Mouse (Mus musculus): ENCODE data around the gene Gmppb. TPM values are rescaled to one million over a fixed set of nuclear protein-coding genes. Genes with fewer than 3 reads are reported as not detected.
"Not testable (repeated sequence)": the region's sequence is repeated elsewhere in the genome, so short reads cannot be mapped to it uniquely, and the experiment has no call there.

The Gmppb gene
- total RNA-seq (2021), result 10 to 100 TPM; 16.2 to 18.4 TPM
- long read RNA-seq, experiment 1, transcript Gmppb-202 (9 exons, 2,702 nt), result major isoform, 17 of 27 reads
- long read RNA-seq, experiment 1, partial matches to known transcripts, result 2 of 27 reads
- long read RNA-seq, experiment 1, other reads (novel, unspliced or antisense), result 4 of 27 reads
- long read RNA-seq, experiment 2, transcript Gmppb-202 (9 exons, 2,702 nt), result major isoform, 38 of 50 reads
- long read RNA-seq, experiment 2, transcript Gmppb-201 (10 exons, 1,429 nt), result minor isoform, 5 of 50 reads
- long read RNA-seq, experiment 2, partial matches to known transcripts, result 2 of 50 reads
- long read RNA-seq, experiment 2, other reads (novel, unspliced or antisense), result 5 of 50 reads

DNA sequence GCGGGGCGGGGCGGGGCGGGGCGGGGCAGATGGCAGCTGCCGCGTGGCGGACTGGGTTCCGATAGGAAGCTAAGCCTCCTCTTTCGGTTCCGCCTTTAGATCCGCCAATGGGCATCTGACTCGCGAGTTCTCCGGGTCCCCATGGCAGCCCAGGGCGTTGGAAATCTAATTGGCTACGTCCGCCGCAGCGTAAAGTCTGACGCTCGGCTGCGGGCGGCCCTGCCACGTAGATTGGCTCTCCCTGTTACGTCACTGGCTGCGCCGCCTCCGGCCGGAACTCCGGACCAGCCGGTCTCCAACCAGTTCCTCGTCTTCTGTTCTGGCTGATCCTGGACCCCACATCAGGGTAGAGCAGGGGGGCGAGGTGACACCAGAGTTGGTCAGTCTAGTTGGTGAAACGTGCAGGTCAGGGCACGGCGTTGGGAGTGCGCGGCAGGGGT is at the start of gene Gmppb:
Gene Gmppb (plus strand): TSS at position 227 of the 440 bp plus-strand sequence.
- DNase-seq (ENCODE audit: low spot score in 2 of 2), result peak; percentile 83 to 92

DNA sequence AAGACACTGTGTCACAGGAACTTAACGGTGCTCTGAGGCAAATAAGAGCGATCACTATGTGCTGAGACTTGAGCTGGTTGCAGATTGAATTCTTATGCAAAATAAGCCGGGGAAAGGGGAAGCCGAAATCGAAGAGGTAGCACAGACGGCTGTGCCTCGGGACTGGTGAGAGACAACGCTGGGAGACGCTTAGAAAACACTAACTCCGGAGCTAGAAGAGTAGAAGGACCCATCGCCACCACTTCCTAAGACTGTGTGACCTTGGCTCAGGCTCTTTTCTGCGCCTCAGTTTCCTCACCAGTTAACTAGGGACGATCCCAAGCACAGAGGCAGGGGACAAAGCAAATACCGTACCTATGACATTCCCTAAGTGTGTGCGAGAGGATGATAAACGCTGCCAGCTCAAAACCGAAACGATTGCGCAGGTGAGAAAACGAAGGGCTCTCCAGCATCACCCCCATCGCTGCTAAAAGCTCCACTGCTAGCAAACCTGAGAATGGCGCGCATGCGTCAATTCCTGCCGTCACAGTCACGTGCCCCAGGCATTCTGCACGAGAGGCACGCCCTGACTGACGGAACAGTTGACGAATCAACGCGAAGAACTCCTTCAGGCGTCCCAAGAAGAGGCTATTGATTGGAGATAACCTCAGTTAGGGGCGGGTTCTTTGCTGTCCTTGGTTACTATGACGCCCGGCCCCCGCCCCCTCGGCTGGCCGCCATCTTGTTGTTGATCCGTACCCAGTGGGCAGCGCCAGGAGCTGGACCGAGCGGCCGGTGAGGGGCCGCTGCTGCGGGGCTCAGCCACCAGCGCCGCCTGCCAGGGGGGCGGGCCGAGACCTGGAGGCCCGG is 46.9 kb upstream of the Gmppb start, which contains the start of gene Ip6k1:
Gene Ip6k1 (plus strand): TSS at position 580 of the 849 bp plus-strand sequence.
- DNase-seq (ENCODE audit: low spot score in 2 of 2), result peak; percentile 98 to 99

DNA sequence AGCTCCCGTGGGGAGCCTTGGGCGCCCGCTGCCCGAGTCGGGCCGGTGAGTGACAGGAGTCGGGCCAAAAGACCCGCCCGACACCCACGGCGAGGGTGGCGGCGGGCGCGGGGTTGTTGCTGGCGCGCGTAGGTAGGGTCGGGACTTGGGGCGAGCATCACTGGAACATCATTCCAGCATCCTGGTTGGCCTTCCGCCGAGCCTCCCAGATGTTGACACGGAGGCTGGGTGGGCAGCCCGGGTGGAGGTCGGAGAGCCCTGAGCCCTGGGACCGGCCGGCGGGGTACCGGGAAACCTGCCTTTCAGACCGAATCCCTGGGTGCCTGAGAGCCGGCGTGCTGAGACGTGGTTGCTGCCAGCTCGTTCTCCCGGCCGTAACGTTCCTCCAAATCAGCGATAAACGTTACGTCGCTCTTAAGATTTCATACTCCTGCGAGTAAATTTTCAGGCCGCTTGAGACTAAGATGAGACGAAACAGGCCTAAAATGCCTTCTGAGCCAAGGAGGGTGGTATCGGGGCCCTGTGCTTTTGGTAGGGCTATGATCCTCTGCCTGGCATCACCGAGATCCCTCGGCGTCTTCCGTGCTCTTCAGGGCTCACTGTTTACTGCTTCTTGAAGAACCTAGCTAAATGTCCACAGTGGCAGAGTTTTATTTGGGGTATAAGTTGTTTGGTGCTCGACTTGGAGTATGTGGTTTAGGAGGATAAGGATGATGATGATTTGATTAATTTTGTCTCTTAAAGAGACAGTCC is 46.1 kb upstream of the Gmppb start:
- no peak for DNase-seq (ENCODE audit: low spot score in 2 of 2)

DNA sequence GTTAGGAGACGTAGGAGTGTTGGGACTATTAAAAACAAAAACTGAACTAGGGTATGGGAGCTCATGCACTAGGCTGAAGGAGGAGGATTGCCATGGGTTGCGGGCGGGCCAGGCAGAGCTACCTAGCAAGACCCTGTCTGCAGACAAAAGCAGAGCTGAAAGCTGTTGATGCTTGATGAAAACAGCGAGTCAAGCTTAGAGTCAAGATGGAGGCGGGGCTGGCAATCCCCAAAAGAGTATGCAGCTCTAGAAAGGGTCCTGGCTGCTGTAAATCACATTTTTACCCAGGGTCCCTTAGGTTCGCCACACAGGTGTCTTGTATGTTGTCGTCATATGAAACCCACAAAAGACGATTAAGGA is 45.5 kb upstream of the Gmppb start:
- DNase-seq (ENCODE audit: low spot score in 2 of 2), result no peak

DNA sequence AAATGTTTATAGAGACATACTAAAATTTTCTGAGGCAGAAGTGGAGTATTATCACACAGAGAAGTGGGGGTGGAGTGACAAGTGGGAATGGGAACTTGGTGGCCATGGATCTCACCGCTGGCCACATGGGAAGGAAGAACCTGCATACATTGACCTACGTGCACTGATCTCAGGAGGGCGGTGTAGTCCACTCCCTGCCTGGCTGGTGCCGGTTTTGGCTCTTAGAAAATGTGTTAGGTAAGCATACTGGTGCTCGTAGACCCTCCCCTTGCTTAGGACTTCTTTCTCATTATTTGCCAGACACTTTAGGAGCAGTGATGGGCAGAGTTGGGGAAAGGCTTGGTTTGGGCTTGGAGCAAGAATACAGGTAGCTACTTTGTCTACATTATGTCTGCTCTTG is 41.0 kb upstream of the Gmppb start:
- no peak for DNase-seq (ENCODE audit: low spot score in 2 of 2)

DNA sequence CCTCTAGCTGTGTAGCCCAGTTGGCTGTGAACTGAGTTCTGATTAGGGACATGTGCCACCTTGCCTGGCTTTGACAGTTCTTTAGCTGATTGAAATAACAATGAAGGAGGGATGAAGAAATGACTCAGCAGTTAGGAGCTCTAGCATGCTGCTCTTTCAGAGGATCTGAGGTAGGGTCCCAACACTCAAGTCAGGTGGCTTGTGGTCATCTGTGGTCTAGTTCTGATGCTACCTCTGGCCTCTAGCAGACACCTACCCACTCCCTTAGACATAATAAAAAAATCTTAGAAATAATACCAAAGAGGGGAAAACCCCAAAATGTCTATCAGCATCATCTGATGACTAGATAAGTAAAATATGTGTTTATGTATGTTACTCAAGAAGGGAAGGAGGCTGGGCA is 38.7 kb upstream of the Gmppb start:
- DNase-seq (ENCODE audit: low spot score in 2 of 2), result no peak

DNA sequence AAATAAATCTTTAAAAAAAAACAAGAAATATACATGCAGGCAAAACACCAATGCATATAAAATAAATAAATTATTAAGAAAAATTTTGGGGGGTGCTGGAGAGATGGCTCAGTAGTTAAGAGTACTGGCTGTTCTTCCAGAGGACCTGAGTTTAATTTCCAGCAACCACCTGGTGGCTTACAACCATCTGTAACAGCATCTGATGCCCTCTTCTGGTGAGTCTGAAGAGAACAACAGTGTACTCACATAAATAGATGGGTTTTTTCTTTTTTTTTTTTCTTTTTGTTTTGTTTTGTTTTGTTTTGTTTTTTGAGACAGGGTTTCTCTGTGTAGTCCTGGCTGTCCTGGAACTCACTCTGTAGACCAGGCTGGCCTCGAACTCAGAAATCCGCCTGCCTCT is 35.5 kb upstream of the Gmppb start:
- not testable (repeated sequence) for DNase-seq (ENCODE audit: low spot score in 2 of 2)

DNA sequence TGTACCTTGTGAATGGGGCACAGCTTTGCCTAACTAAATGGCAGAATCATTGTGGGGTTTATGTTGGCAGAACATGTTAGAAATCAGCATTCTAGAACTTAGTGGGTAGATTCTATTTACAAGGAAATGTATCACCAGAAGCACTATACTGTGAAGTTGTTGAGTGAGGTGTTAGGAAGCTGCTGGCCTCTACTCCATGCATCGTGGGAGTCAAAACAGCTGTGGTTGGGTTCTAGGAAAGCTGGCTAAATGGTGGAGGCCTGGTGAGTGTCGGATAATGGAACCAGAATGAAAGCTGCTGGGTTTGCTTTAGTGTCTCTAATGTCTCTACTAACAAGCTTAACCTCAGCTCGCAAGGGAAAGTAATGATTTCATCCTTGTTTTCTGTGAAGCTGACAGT is 31.9 kb upstream of the Gmppb start:
- no peak for DNase-seq (ENCODE audit: low spot score in 2 of 2)

DNA sequence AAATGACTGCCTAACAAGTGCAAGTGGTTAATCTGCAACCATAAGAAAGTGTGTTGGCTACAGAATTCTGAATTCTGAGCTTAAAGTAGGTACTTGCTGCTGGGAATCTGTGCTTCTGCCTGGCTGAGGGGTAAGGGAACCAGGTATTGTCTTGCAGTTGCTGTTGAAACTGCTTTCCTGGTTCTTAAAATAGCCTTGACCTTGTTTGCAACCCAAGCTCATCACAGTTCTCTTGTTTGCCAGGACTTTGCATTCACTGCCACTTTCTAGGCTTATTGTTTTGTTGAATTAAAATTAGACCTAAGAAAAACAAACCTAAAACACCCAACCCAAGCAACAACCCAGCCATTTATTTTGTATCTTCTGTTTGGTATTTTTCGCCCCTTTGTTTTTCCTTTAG is 28.3 kb upstream of the Gmppb start:
- DNase-seq (ENCODE audit: low spot score in 2 of 2), result no peak

DNA sequence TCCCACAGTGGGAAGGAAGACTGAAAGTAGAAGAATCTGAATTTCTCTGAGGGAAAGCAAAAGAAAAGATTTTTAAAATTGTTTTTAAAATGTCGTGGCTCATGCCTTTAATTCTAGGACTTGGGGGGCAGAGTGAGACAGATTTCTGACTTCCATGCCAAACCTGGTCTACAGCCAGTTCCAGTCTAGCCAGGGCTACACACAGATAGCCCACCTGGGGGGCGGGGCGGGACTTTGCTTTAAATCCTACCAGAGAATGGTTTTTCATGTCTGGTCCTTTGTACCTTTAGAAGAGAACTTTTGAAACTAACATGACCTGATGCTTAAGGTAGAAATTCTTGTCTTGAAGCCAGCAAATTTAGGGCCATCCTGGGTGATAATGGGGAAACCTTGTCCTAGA is 25.8 kb upstream of the Gmppb start:
- no peak for DNase-seq (ENCODE audit: low spot score in 2 of 2)

DNA sequence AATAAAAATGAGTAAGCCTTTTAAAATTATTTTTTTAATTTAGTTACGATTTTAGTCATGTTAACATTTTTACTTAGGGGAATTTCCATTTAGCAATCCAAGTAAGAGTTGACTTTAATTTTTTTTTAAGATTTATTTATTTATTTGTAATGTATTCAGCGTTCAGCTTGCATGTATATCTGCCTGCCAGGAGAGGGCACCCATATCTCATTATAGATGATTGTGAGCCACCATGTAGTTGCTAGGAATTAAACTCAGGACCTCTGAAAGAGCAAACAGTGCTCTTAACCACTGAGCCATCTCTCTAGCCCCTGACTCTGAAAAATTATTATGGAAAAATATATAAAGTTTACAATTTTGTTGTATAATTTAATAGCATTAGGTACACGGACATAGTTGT is 22.5 kb upstream of the Gmppb start:
- DNase-seq (ENCODE audit: low spot score in 2 of 2), result no peak

DNA sequence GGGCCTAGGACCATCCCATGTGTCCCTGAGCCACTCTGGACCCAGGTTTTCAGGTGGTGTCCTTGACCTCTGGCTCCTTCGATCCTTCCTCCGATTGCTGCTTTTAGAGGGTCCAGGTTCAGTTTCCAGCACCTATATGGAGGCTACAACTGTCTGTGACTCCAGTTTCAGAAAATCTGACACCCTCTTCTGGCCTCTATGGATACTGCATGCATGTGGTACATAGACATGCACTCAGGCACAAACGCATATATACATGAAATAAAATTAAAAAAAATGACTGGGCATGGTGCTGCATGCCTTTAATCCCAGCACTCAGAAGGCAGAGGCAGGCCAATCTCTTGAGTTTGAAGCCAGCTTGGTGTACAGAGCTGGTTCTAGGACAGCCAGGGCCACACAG is 21.2 kb upstream of the Gmppb start:
- DNase-seq (ENCODE audit: low spot score in 2 of 2), result no peak

DNA sequence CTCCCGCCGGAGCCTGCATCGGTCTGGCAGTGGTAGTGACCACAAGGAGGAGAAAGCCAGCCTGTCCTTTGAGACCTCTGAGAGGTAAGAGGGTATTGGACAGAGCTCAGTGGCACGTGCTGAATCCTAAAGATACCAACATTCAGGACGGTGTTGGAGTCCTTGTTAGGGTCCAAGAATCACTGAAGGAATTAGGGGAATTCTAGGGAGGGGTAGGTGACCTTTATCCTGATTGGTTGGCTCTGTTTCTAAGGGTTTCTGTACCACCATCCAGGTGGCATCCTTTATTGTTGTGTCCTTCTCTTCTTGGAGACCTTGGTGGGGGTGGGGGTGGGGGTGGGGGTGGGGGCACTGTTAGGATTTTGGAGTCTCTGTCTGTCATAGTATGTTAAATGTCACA is 16.9 kb upstream of the Gmppb start:
- no peak for DNase-seq (ENCODE audit: low spot score in 2 of 2)

DNA sequence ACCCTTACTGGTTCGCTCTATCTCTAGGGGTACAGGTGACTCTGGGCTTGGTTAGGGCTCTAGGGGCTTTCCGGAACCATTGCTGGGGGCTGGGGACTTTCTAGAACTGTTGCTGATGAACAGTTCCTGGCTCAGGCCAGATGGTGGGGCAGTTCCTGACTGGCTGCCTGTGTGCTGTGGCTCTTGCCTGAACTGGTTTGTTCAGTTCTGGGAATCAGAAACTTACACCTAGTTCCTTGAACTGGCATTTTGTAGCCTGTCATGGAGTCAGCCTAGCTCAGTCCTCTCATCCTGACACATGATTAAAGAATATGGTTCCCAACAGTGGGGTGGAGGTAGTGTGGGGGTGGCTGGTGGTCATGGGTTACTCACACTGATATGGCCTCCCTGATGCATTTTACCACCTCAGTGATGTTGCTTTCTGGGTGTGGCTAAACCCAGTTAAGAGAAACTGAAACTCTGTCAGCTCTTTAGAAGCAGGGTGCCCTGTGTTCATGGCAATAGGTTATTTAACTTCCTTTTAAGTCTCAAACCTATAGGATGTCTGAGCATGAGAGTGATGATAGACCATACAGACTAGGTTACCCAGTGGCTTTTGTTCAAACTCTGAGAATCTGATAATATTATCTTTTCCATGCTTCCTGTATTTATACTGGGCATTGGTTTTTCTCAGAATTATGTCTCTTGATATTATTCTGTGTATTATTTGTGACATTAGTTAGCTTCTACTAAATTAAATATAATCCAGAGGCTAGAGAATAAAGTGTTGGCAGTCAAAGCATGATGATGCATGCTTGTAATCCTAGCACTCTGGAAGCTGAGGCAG is 13.5 kb upstream of the Gmppb start:
- DNase-seq (ENCODE audit: low spot score in 2 of 2), result no peak

DNA sequence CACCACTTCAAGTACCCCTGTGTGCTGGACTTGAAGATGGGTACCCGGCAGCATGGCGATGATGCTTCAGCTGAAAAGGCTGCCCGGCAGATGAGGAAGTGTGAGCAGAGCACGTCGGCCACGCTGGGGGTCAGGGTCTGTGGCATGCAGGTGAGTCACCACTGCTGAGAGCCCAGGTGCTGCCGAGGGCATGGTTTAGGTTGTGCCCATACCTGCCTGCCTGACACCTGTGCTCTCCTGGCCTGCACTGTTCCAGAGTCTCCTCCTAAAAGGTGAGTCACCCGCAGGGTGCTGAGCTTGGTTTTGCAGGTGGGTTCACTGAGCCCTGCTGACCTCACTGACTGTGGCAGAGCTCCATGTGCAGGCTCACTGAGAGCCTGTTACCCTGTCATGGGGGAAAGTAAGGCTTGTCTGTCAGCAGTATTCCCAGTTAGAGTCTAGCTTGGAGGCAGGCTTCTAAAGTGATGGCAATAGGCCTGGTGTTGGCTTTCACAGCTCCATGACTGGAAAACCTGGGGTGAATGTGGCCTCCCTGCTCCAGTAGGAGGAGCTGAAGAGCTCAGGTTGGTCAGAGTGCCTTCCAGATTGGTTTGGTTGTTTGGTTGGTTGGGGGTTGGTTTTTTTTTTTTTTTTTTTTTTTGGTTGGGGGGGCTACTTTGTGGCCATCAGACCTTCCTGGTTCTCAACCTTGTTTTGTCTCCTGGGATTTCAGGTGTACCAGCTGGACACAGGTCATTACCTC is 4.1 kb upstream of the Gmppb start:
- DNase-seq (ENCODE audit: low spot score in 2 of 2), result no peak

DNA sequence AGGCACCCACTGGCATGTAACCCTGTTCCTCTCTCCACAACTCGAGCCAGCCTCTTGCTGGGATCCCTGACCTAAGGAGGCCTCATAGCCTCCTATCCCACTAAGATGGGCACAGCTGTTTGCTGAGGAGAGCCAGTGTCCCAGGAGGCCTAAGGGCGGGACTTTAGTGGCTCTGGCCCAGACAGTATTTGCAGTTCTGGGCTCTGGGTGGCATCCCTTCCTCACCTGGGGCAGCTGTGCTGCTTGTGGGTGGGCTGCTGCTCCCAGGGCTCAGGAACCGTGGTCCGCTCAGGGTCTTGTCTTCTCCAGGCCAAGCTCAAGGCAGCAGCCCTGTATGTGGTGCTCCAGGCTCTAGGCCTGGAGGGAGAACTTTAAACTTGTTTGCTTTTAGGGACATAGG is 2.5 kb upstream of the Gmppb start:
- DNase-seq (ENCODE audit: low spot score in 2 of 2), result no peak

DNA sequence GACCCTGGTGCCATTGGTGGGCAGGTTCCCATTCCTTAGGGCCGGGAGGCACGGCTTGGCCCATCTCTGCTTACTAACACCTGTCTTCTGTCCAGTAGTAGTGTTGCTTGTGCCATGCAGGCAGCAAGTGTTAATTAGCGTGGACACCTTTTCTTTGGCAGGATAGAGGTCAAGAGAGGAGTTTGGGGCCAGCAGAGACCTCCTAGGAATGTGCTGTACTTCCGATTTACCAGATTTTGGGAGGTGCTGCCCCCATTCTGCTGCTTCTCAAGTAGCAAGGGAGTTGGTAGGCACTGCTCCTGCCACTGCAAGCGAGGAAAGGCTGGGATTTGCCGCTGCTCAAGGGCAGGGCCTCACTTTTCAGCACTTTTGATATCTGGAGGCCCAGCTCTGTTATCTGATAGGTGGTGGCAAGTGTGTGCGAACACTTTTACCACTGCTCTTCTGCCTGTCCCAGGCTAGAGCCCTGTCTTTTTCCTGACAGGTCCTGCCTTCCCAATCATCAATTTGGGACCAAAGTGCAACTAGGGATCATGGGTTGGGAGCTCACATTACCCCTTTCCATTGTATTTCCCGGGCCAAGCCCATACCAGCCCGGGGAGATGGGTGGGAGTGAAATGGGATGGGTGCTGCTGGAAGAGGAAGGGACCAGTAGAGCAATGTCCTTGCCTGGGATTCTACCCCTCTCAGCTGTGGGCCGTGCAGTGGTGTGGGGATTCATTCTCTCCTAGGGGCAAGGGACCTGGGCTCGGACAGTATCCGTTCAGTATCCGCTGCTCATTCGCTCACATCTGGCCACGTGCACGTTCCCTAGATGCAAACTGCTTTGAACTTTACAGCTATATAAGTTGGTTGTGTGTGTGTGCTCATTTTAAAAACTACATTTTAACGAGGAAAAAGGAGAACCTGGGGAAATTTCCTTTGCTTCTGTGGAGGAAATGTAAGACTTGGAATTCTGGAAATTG is 1.2 kb upstream of the Gmppb start:
- DNase-seq (ENCODE audit: low spot score in 2 of 2), result no peak

DNA sequence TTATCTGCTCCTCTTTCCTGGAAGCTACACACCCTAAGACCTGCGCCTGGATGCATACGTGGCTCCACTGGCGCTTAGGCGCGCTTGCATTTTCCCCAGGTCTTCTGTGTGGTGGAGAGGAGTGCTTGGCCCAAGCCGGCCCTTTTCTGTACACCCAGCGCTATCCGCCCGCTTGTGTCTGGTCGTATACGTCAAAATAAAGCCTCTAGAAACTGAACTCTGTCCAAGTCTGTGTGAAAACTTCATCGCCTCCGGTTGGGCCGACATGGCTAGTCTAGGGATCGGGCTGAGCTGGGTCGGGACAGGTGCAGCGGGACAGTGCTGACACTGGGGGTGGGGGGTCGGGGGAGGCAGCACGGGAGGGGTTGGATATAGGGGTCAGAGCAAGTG is 481 bp upstream of the Gmppb start:
- DNase-seq (ENCODE audit: low spot score in 2 of 2), result no peak
